Mouse (Mus musculus) 3134 (cell line): ENCODE measurements around the gene Pias1.

Source experiments
- DNase-seq: peaks from one replicate; pipeline ENCODE4 v3.0.0-alpha.2; 2011; ENCODE audit warnings: low spot score; ENCODE audit not compliant: insufficient read length; ENCODE audit errors: extremely low read depth

Pias1 gene

DNA sequence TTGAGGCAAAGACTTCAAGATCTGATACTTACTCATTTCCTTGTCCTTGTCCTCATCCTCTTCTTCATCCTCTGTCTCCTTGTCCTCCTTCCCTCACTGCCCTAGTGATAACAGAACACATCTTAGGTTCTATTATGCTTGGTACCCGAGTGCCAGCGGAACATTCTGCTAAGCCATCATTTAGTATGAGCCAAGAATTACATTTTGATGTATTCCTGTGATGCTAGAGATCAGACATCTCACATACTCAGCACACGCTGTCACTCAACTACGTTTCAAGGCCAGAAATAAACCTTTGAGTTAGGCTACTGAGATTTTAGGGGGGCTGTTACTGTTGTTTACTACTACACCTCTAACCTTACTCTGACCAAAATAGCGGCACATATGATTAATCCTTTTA is at the start of gene Pias1:
Gene Pias1 (minus strand): TSS at position 101 of the 400 bp plus-strand sequence.
- DNase-seq = no peak

DNA sequence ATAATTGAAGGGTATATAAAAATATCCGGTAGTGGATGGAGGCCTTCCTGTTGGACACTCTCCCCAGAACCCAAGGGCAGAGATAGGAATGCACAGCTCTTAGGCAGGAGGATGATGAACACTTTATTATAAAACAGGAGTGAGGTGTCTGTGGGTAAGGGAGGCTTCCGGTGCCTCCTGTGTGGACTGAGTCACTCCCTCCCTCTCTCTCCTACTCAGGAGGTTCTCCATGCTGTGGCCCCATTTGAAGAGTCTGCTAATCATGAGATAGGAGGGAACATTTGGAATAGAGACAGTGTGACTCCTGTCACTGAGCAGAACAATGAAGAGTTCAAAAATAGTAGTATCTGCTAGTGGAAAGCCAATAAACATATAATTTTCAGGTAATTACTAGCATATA is 47.7 kb upstream of the Pias1 start:
- DNase-seq = no peak

DNA sequence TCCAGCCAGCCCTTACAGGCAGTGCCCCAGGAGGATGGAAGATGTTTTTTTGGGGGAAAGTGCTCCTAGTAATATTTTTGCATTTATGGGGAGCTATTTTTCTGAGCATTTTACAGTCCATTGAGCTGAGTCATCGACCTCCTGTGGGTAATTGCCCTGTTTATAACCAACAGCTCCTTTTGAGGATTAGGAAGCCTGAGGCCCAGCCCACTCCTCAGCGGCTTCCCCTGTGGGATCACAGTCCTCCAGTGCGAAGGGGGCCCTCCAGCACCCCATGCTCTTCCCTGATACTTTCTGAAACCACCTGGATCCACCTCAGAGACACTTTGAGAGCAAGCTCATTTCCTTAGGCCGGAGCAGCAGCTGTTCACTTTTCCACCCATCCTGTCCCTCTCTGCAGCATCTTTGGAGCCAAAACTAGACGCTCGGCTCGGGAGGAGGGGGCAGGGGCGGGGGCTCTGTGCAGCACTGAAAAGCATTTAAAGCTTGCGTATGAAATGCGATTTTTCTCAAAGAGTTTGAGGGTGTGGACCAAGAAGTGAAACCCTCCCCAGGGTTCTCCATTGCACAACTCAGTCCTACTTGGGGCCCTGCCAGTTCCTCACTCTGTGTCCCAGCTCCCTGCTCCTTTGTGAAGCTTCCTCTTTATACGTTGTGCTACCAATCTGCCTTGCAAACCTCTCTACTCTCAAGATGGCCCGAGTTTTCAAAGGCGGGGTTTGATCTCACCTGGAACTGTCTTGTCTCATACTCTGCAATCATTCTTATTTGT is 43.5 kb upstream of the Pias1 start:
- DNase-seq = peak; percentile 74

DNA sequence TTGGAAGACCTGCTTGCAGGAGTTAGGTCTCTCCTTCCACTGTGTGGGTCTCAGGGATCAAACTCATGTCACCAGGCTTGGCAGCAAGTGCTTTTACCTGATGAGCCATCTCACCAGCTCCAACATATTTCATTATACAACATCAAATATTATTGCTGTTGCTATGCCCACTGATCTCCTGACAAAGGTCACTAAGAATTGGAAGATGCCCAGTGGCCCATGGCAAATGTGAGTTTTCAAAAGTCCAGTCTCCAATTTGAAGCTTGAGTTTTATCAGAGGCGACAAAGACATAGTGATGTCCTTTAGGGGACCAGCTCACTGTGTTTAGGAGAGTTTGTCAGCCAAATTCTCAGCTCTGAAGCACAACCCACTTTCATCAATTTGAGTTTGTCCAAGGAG is 34.8 kb upstream of the Pias1 start:
- no peak for DNase-seq

DNA sequence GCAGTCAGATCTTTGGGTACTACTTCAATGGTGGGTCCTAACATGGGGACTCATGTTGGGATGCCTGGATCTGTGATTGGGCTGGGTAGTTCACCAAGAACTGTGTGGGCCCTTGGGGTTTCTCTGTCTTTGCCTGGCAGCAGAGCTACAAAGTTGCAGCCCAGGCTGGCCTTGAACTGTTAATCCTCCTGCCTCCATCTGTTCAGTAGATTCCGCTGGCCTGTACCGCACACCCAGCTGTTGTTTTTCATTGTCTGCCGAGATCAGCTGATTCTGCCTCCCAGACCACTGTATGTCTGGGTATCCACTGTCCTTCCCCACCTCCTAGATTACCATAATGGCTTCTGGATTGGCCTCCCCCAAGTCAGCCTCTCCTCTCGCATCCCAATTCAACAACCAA is 19.6 kb upstream of the Pias1 start:
- no peak for DNase-seq

DNA sequence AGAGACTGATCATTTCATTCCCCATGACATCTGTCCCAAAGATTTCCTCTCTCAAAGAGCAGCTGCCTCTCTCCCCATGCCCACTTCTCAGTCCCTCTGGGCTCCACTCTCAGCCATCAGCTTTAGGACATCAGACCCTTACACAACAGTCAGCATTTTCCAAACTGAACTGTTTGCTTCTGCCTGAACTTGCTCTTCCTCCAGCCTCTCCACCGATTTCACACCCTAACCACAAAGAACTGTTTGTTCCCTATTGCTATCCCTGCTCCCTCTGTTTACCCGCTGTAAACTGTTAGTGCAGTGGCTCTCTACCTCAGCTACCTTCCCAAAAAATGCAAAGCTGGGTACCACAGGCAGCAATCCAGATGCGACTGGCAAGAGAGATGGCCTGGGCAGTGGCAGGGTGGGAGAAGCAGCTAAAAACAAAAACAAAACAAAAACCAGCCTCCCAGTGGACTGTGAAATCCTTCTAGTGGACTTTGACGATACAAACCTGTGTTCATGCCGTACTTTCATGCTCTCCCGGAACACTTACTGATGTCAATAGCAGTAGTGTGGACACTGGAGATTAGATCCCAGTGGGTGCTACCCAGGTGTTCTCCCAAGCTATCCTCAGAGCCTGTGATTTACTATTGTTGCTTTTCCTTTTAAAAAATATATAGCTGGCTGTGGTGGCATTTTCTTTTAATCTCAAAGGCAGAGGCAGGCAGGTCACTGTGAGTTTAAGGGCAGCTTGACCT is 18.5 kb upstream of the Pias1 start:
- DNase-seq = no peak

DNA sequence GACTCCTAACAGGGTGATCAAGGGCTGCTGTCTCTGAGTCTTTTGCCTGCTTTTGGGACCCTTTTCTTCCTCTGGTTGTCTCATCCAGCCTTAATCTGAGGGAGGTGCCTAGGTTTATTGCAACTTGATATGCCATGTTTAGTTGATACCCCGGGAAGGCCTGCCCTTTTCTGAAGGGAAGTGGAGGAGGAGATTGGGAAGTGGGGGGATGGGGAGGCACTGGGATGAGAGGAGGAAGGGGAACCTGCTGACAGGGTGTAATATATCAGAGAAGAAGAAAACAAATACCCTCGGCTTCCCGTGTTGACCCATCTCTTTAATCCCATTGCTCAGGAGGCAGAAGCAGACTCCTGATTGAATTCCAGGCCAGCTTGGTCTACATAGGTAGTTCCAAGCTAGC is 10.8 kb upstream of the Pias1 start:
- DNase-seq = no peak

DNA sequence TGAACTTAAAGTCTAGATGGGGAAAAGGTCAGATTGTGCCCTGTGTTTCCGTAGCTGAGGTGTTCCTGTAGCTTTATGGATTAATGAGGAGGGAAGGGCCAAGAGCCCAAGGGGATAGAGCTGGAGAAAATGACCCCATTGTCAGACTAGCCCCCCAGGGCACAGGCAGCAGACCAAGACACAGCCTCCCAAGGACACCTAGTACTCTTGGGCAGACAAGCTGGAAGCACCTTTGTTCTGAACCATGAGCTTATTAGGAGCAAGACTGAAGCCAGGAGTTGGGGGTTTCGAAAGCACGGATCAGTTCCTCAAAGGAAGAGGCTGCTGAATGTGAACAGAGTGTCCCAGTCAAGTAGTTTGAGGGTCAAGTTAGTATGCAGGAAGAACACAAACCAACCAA is 9.9 kb upstream of the Pias1 start:
- no peak for DNase-seq

DNA sequence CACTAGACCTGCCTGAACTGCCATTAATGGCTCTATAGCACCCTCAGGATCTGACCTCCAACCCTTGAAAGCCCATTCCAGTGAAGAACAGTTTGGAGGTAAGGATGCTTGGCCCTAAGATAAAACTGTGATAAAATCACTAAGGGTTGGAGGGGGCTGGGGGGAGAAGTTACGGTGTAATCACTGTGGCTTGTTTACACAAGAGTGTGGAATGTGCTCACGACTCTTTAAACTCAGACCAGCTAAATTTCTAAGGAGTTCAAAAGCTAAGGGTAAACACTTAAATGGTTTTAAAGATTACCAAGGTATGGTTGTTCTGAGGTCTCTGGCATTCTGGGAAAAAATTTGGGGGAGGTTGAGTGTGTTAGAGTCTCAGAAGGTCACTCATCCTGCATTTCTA is 7.5 kb upstream of the Pias1 start:
- DNase-seq = no peak

DNA sequence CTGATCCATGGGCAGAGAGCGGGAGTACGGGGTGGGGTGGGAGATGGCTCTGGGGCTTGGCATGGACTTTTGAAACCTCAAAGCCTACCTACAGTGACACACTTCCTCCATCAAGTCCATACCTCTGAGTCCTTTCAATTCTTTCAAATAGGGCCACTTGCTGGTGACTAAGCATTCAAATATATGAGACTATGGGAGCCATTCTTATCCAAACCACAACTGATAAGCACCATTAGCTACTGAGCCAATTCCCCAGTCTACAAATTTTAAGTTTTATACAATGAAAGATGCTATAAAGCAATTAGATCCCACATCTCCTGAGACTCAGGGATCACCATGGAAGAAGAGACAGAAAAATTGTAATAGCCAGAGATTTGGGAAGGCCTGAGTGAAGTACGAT is 2.4 kb upstream of the Pias1 start:
- DNase-seq = no peak

DNA sequence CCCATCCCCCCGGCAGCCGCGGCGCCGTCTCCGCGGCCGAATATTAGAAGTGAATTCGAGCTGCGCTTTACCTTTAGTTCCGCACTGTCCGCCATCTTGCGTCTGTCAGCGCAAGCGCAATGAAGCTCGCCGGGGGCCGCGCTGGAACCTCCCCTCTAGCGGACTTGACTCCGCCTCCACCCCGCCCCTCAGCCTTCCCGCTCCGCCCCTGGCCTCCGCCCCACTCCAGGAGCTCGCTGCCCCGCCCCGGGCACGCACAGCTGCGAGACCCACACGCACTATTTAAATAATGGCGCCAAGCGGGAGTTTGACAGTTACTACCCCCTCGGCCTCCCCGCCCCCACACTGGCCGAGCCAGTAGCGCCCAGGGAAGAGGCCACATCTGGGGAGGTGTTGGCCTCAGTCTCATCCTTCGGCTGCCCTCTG is 6.9 kb downstream of the Pias1 start:
- DNase-seq = peak; percentile 95

DNA sequence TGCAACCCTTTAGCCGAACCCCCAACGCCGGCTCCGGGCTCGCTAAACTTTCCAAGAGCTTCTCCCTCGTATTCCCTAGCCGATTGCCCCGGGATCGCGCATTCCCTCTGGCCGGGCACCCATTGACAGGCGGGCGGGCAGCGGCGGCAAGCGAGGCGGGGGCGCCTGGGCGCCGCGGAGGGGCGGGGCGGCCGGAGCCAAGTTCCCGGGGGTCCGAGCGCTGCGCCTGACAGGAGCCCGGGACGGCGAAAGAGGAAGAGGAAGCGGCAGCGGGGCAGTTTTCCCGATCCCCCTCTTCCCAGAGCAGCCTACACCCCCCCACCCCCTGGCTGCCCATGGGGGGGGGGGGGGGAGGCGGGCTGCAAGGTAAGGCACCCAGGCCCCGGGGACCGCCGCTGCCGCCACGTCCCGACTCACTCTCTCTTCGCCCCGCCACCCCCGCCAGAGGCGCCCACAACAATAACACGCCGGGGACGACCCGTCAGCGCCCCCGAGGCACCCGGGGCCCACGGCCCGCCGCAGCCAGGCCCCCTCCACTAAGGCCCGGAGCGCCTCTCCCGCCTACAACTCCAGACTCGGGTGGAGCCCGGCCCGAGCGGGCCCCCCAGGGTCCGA is 7.5 kb downstream of the Pias1 start:
- peak; percentile 38 for DNase-seq

DNA sequence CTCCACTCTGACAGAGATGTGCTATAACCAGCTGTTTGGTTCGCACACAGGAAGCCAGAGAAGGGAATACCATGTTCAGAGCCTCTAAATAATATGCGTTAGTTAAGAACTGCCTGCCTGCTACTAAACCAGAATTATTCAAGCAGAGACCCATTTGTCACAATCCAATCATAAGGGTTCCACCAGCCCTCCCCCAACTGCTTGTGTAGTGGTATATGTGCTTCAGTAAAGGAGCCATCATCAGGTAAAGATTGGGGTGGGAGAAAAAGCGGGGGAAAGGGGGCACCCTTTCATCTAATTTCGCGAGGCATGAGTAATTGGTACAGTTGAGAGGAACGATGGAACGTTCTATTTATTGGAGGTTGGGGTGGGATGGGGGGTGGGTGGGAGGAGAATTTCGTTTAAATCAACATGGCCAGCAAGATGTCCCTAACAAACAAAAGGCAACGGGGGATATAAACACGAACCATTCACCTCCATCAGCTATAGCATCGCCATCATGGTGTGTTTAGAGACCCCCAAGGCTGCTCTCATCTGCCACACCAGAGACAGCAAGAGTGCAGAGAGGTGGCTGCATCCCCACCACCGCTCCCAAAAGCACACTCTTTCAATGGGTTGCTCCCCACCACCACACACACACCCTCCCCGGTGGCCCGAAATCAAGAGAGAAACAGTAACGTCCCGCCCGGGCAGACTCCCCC is 8.1 kb downstream of the Pias1 start:
- no peak for DNase-seq

DNA sequence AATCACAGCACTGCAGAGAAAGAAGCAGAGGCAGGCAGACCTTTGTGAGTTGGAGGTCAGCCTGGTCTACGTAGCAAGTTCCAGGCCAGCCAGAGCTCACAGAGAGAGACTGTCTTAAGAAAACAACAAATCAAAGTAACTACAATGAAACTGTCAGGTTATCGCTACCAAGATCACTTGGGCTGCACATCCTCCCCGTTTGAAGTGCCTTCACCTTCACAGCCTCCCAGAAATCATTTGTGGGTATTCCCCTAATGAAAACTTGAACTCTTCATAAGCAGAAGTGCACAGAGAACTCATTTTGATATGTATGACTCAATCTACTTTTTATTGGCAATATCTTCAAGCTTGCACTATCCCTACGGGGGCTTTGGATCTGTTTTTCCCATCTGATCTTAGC is 10.6 kb downstream of the Pias1 start:
- DNase-seq = no peak

DNA sequence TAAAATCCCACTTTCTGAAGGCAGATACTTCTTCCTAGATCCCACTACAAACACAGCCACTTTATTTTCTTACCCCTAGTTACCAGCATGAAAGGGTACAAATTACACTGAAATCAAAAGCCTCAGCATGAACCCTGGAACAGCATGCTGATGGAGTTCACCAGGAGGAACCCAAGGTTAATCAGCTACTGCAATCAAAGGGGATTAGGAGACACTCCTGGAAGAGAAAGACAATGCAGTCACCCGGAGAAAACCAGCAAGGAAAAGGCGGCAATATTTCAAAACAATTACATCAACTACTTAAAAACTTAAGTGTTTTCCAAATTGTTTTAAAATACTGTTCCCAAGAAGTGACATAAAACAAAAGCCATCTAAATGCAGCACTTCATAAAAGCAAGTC is 11.9 kb downstream of the Pias1 start:
- DNase-seq = no peak

DNA sequence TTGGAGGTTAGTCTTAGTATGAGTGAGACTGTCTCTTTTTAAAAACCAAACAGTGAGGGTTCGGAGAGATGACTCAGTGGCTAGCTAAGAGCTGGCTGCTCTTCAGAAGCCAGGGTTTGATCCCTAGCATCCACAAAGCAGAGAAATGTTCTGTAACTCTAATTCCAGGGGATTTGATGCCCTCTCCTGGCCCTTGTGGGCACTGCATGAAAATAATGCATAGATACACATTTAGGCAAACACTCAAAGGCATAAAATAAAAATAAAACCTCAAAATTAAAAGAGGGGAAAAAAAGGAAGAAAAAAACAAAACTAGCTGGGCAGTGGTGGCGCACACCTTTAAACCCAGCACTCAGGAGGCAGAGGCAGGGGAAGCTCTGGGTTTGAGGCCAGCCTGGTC is 13.3 kb downstream of the Pias1 start:
- no peak for DNase-seq

DNA sequence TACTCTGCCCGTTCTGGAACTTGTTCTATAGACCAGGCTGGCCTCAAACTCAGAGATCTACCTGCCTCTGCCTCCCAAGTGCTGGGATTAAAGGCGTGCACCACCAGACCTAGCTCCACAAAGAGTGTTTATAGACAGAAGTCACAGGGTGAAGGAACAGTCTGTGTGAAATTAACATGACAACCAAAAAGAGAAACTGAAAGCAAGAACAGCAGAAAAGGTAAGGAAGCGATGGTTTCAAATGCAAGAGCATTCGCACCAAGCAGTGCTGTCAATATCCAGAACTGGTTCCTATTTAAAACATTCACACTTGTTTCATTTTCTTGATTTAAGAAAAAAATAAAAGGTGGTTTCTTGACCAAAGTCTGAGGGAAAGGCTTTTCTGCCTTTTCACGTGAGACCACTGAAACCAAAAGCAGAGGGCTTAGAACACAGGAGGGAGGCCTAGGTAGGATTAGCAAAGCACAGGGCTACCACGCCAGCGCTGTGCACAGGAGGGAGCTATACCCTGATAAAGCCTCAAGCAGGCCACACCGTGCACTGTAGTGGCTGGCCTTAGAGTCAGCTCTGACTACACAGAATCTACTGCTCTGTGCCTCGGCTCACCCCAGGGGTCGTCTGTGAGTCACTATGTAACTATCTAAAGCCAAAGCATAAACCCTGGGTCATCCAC is 15.5 kb downstream of the Pias1 start:
- DNase-seq = no peak

DNA sequence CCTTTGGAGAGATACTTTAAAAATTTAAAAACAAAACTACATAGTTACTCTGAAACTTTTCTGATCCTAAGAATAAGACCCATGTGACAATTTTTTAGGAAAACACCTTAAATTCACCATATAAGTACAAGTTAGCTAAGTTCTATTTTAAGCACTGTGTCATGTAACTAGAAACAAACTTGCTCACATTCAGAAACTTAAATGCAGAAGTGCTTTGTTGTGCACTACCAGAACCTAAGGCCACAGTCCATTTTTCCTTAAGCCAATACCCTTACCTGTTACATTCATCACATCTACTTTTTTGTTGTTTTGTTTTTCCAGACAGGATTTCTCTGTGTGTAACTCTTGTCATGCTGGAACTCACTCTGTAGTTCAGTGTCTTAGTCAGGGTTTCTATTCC is 17.4 kb downstream of the Pias1 start:
- DNase-seq = no peak

DNA sequence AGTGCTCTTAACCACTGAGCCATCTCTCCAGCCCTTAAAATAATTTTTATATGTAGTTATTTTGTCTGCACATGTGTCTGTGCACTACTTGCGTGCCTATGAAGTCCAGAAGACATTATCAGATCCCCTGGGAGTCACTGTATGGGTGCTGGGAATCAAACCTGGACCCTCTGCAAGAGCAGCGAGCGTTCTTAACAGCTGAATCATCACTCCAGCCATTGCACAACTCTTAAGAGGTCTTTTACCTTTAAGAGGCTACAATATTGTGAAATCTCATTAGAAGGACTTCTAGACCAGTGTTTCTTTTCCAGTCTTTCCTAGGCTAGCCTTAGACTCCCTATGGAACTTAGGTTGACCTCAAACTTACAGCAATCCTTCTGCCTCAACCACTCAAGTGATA is 21.7 kb downstream of the Pias1 start:
- no peak for DNase-seq

DNA sequence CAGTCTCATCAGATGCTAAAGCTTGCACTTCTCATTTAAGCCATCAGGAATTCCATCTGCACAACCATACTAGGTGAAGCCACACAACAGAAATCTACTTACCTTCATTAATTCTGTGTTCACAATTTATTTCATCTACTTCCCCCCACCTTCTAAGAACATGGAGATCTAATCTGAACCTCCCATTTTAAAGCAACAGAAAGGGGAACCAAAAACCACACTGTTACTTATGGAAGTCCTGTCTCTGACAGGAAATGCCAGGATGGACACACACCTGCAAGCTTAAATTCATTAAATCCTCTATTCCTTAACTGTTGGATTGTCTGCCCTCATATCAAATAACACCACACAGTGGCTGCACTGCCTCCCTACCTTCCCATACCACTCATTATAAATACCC is 35.0 kb downstream of the Pias1 start:
- DNase-seq = no peak

DNA sequence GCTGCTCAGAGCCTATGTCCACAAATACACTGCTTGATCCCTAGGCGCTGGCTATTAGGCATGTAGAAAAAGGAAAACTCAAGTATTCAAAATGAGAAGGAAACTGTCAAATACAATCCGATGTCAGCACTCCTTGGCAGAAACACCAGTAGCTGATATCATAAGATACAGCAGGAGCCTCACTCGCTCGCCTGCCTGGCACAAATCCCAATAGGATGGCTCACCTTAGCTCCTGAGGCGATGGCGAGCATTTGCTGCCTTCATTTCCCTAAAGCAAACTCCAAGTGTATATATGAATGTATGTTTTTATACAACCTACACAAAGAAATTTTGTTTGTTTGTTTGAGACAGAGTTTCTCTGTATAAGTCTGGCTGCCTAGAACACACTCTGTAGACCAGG is 42.4 kb downstream of the Pias1 start:
- DNase-seq = no peak
